Mouse (Mus musculus): ENCODE data around the gene Ppp1r37. TPM values are rescaled to one million over a fixed set of nuclear protein-coding genes. Genes with fewer than 3 reads are reported as not detected.

Ppp1r37 gene
- polyA plus RNA-seq (2012; ENCODE audit: insufficient read depth, insufficient read length, missing spikeins) = 19.3 and 25.7 TPM in 2 replicates

GRCm38 (mm10) chr7:19562643-19563410 lies at the start of gene Ppp1r37:
TSS of gene Ppp1r37 (minus strand) at chr7:19563076.
- Histone ChIP-seq H3K4me1 (ENCODE audit: control insufficient read depth, insufficient read depth, low read length) (peaks cover 23% of the 10 kb centered on the region), H3K4me3 (ENCODE audit: insufficient read depth, low read length) (peak within 1 kb of the TSS; percentile 98), H3K27ac (ENCODE audit: insufficient read depth, low read depth, low read length) (peak within 1 kb of the TSS; percentile 92)
- TF ChIP-seq POLR2A (IDR thresholded peaks at IDR 0.05; ENCODE audit: borderline replicate concordance, low read depth, low read length) (no peak), CTCF (IDR thresholded peaks at IDR 0.05; ENCODE audit: low read depth, low read length) (no peak)

- Histone ChIP-seq H3K27ac (ENCODE audit: insufficient read depth, low read depth, low read length) (no peak overlapping the region), H3K4me3 (ENCODE audit: insufficient read depth, low read length) (no peak overlapping the region), H3K4me1 (ENCODE audit: control insufficient read depth, insufficient read depth, low read length) (no peaks in the 10 kb centered on the region)
- TF ChIP-seq POLR2A (IDR thresholded peaks at IDR 0.05; ENCODE audit: borderline replicate concordance, low read depth, low read length) (no peak), CTCF (IDR thresholded peaks at IDR 0.05; ENCODE audit: low read depth, low read length) (no peak)
Observed at GRCm38 (mm10) chr7:19610969-19611368, 48.1 kb upstream of the Ppp1r37 start.

- Histone ChIP-seq H3K4me1 (ENCODE audit: control insufficient read depth, insufficient read depth, low read length) (no peaks in the 10 kb centered on the region), H3K4me3 (ENCODE audit: insufficient read depth, low read length) (no peak overlapping the region), H3K27ac (ENCODE audit: insufficient read depth, low read depth, low read length) (no peak overlapping the region)
- no peak for TF ChIP-seq POLR2A (IDR thresholded peaks at IDR 0.05; ENCODE audit: borderline replicate concordance, low read depth, low read length)
- TF ChIP-seq CTCF (IDR thresholded peaks at IDR 0.05; ENCODE audit: low read depth, low read length) = no peak
Observed at GRCm38 (mm10) chr7:19609641-19610332, 46.9 kb upstream of the Ppp1r37 start.

GRCm38 (mm10) chr7:19607291-19607690 lies 44.4 kb upstream of the Ppp1r37 start:
- TF ChIP-seq CTCF (IDR thresholded peaks at IDR 0.05; ENCODE audit: low read depth, low read length) (no peak), POLR2A (IDR thresholded peaks at IDR 0.05; ENCODE audit: borderline replicate concordance, low read depth, low read length) (no peak)
- peaks cover 12% of the 10 kb centered on the region for H3K4me1 ChIP-seq (ENCODE audit: control insufficient read depth, insufficient read depth, low read length)
- H3K4me3 ChIP-seq (ENCODE audit: insufficient read depth, low read length) = no peak overlapping the region
- no peak overlapping the region for H3K27ac ChIP-seq (ENCODE audit: insufficient read depth, low read depth, low read length)

- Histone ChIP-seq H3K4me1 (ENCODE audit: control insufficient read depth, insufficient read depth, low read length) (peaks cover 32% of the 10 kb centered on the region), H3K27ac (ENCODE audit: insufficient read depth, low read depth, low read length) (peak overlapping the region; percentile 51), H3K4me3 (ENCODE audit: insufficient read depth, low read length) (peak overlapping the region; percentile 23; the same call in 1 of the 2 replicates)
Observed at GRCm38 (mm10) chr7:19604606-19605214, 41.8 kb upstream of the Ppp1r37 start.

- H3K4me3 ChIP-seq (ENCODE audit: insufficient read depth, low read length) = peak within 1 kb of the TSS; percentile 88
- peak within 1 kb of the TSS; percentile 66 for H3K27ac ChIP-seq (ENCODE audit: insufficient read depth, low read depth, low read length)
- TF ChIP-seq POLR2A (IDR thresholded peaks at IDR 0.05; ENCODE audit: borderline replicate concordance, low read depth, low read length) (no peak), CTCF (IDR thresholded peaks at IDR 0.05; ENCODE audit: low read depth, low read length) (no peak)
- H3K4me1 ChIP-seq (ENCODE audit: control insufficient read depth, insufficient read depth, low read length) = peaks cover 32% of the 10 kb centered on the region
Observed at GRCm38 (mm10) chr7:19603849-19604605, 41.2 kb upstream of the Ppp1r37 start, which contains the start of gene Clasrp. TSS of gene Clasrp (minus strand) at chr7:19604486.

GRCm38 (mm10) chr7:19603055-19603454 lies 40.2 kb upstream of the Ppp1r37 start:
- H3K4me3 ChIP-seq (ENCODE audit: insufficient read depth, low read length) = peak overlapping the region; percentile 88

GRCm38 (mm10) chr7:19600562-19600961 lies 37.7 kb upstream of the Ppp1r37 start:
- Histone ChIP-seq H3K4me3 (ENCODE audit: insufficient read depth, low read length) (no peak overlapping the region), H3K4me1 (ENCODE audit: control insufficient read depth, insufficient read depth, low read length) (peaks cover 32% of the 10 kb centered on the region), H3K27ac (ENCODE audit: insufficient read depth, low read depth, low read length) (peak overlapping the region; percentile 21)
- TF ChIP-seq POLR2A (IDR thresholded peaks at IDR 0.05; ENCODE audit: borderline replicate concordance, low read depth, low read length) = no peak
- TF ChIP-seq CTCF (IDR thresholded peaks at IDR 0.05; ENCODE audit: low read depth, low read length) = no peak

More at GRCm38 (mm10) chr7:19603055-19603454, 40.2 kb upstream of the Ppp1r37 start:
- H3K27ac ChIP-seq (ENCODE audit: insufficient read depth, low read depth, low read length) = no peak overlapping the region
- no peak for TF ChIP-seq POLR2A (IDR thresholded peaks at IDR 0.05; ENCODE audit: borderline replicate concordance, low read depth, low read length)
- no peak for TF ChIP-seq CTCF (IDR thresholded peaks at IDR 0.05; ENCODE audit: low read depth, low read length)
- H3K4me1 ChIP-seq (ENCODE audit: control insufficient read depth, insufficient read depth, low read length) = peaks cover 32% of the 10 kb centered on the region

GRCm38 (mm10) chr7:19593061-19593730 lies 30.3 kb upstream of the Ppp1r37 start:
- H3K27ac ChIP-seq (ENCODE audit: insufficient read depth, low read depth, low read length) = no peak overlapping the region
- TF ChIP-seq POLR2A (IDR thresholded peaks at IDR 0.05; ENCODE audit: borderline replicate concordance, low read depth, low read length) (no peak), CTCF (IDR thresholded peaks at IDR 0.05; ENCODE audit: low read depth, low read length) (no peak)
- H3K4me3 ChIP-seq (ENCODE audit: insufficient read depth, low read length) = no peak overlapping the region
- peaks cover 4% of the 10 kb centered on the region; the same call in 1 of the 2 replicates for H3K4me1 ChIP-seq (ENCODE audit: control insufficient read depth, insufficient read depth, low read length)
